Mouse (Mus musculus) embryonic stem cell, embryonic (primary cell): Measurements from ENCODE around the gene Eml4.

Experiments
- CTCF ChIA-PET, 4 experiments: fragments of 300-600 bp in 2 of 4; fragments of 350-600 bp in 2 of 4; sonication (Branson Sonifier 250); formaldehyde crosslinking; loops; one replicate each; lab custom pipeline; 2022; ENCODE audit warnings: inconsistent platforms in 2 of 4; lab: Charles Lee
- POLR2A ChIA-PET, 4 experiments: fragments of 300-600 bp in 2 of 4; fragments of 350-600 bp in 2 of 4; sonication (Branson Sonifier 250); formaldehyde crosslinking; loops; one replicate each; lab custom pipeline; 2022; ENCODE audit warnings: antibody characterized with exemption in 4 of 4, inconsistent platforms in 1 of 4; lab: Charles Lee

Gene Eml4

GRCm38 (mm10) chr17:83365130-83365529 is 14.4 kb downstream of the Eml4 start:
- POLR2A ChIA-PET: interaction anchor here (0.7 to 3.5 kb wide), 5 partner anchors 9 to 362 kb away, joined by 3 to 17 read pairs (median 5); no protein-coding TSS in a partner anchor
- CTCF ChIA-PET: interaction anchor here in 1 of 4 experiments (0.5 to 0.6 kb wide), 2 partner anchors 12 to 131 kb away, joined by 3 to 5 read pairs; no protein-coding TSS in a partner anchor

- POLR2A ChIA-PET: interaction anchor here in 2 of 4 experiments (0.7 to 3.5 kb wide), 4 partner anchors 8 to 93 kb away, joined by 3 to 17 read pairs (median 5); no protein-coding TSS in a partner anchor
- CTCF ChIA-PET: interaction anchor here in 1 of 4 experiments (0.5 to 0.6 kb wide), 2 partner anchors 12 to 132 kb away, joined by 3 to 5 read pairs; no protein-coding TSS in a partner anchor
Measured at GRCm38 (mm10) chr17:83365614-83366355, 15.1 kb downstream of the Eml4 start.

DNA sequence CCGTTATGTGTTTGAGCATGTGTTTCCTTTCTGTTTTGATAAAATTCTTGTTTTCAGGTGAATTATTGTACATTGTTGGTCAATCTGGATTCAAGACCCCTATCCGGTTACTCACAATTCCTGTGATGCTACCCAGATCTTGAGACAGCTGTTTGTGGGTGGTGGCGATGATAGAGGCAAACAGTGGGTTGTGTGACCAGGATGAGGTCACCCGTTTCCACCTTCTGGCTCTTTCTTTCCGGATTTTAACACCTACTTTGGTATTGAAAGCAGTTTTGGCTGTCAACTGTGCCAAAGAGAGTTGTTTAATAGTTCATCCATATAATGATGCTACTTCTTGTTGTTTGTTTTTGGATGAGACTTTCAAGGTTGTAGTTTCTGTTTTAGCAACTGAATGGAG is 16.7 kb downstream of the Eml4 start:
- POLR2A ChIA-PET: interaction anchor here in 1 of 4 experiments (3.5 kb wide), 1 partner anchor 10 kb away, joined by 17 read pairs; no protein-coding TSS in a partner anchor
- CTCF ChIA-PET: no interaction called here

- POLR2A ChIA-PET: interaction anchor here in 1 of 4 experiments (0.9 to 1.2 kb wide), 2 partner anchors 13 to 52 kb away, joined by 3 to 4 read pairs; no protein-coding TSS in a partner anchor
Measured at GRCm38 (mm10) chr17:83374123-83374522, 23.4 kb downstream of the Eml4 start.

DNA sequence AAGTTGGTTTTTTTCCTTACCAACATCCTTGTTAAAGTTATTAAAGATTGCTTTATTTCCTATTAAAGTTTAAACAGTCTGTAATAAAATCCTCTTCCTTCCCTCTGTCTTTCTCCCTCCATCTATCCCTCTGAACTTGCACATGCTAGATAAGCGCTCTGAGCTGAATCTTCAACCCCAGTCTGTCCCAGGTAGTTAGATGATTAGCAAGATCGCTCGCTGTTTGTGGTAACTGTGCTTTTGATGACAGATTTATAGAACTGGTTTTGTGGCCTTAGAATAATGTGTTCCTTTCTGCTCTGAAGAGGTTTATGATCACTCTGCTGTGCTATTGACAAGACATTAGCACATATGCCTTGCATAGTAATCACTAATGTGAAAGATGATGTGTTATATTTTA is 25.1 kb downstream of the Eml4 start:
- ChIA-PET CTCF (interaction anchor here in 1 of 4 experiments (0.6 kb wide), 1 partner anchor 69 kb away, joined by 4 read pairs; no protein-coding TSS in a partner anchor), POLR2A (interaction anchor here in 1 of 4 experiments (0.7 kb wide), 1 partner anchor 16 kb away, joined by 4 read pairs; no protein-coding TSS in a partner anchor)

More at GRCm38 (mm10) chr17:83374123-83374522, 23.4 kb downstream of the Eml4 start:
- CTCF ChIA-PET: interaction anchor here in 1 of 4 experiments (0.6 kb wide), 1 partner anchor 1929 kb away, joined by 7 read pairs; no protein-coding TSS in a partner anchor

- CTCF ChIA-PET: no interaction called here
- POLR2A ChIA-PET: interaction anchor here in 2 of 4 experiments (0.6 to 3.3 kb wide), 3 partner anchors 10 to 425 kb away, joined by 3 to 17 read pairs (median 11); no protein-coding TSS in a partner anchor
Measured at GRCm38 (mm10) chr17:83376801-83377200, 26.1 kb downstream of the Eml4 start.

GRCm38 (mm10) chr17:83377755-83378443 is 27.2 kb downstream of the Eml4 start:
- POLR2A ChIA-PET: interaction anchor here in 1 of 4 experiments (0.6 to 3.3 kb wide), 8 partner anchors 11 to 267 kb away, joined by 3 to 17 read pairs (median 4); no protein-coding TSS in a partner anchor
- CTCF ChIA-PET: interaction anchor here in 1 of 4 experiments (0.6 to 0.7 kb wide), 2 partner anchors 12 to 148 kb away, joined by 3 read pairs; no protein-coding TSS in a partner anchor

DNA sequence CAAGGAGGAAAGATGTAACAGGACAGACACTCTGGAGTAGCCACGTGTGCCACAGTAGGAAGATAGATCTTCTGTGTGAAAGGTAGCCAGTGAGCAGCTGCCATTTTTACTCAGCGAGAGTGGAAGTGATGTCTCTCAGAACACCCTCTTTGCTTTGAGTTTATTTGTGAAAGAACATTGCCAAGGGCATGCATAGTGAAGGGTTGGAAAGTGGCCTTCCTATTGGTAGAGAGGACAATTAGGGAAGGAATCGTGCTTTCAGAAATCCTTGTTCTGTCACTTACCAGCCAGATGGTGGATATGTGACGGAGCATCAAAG is 27.7 kb downstream of the Eml4 start:
- POLR2A ChIA-PET: interaction anchor here in 1 of 4 experiments (1.1 to 3.3 kb wide), 6 partner anchors 11 to 103 kb away, joined by 3 to 17 read pairs (median 4); no protein-coding TSS in a partner anchor
- CTCF ChIA-PET: interaction anchor here in 1 of 4 experiments (0.6 kb wide), 1 partner anchor 148 kb away, joined by 3 read pairs; no protein-coding TSS in a partner anchor

DNA sequence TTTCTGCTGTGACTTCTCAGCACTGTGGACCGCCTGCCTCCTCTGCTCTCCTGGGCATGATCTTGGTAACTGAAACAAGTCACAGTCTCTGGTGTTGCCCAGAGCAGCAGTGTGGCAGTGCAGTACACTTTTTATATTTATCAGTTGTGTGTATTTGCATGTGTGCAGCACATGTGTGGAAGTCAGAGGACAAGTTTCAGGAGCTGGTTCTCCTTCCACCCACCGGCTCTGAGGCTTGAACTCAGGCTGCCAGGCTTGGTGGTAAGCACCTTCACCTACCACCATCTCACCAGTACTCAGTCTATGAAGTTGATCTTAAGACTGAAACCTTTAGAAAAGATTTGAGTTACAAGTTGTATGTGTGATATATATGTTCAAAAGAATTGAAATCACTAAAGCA is 28.6 kb downstream of the Eml4 start:
- CTCF ChIA-PET: no interaction called here
- POLR2A ChIA-PET: interaction anchor here in 1 of 4 experiments (1.1 to 3.3 kb wide), 5 partner anchors 12 to 29 kb away, joined by 3 to 17 read pairs (median 4); no protein-coding TSS in a partner anchor

GRCm38 (mm10) chr17:83379791-83380190 is 29.1 kb downstream of the Eml4 start:
- ChIA-PET CTCF (no interaction called here), POLR2A (interaction anchor here in 1 of 4 experiments (0.9 to 3.3 kb wide), 5 partner anchors 13 to 28 kb away, joined by 3 to 11 read pairs (median 4); no protein-coding TSS in a partner anchor)

GRCm38 (mm10) chr17:83382752-83383151 is 32.0 kb downstream of the Eml4 start:
- POLR2A ChIA-PET: interaction anchor here in 1 of 4 experiments (1.9 kb wide), 1 partner anchor 11 kb away, joined by 6 read pairs; no protein-coding TSS in a partner anchor
- CTCF ChIA-PET: no interaction called here

- POLR2A ChIA-PET: interaction anchor here in 1 of 4 experiments (0.6 to 1.0 kb wide), 2 partner anchors 125 to 138 kb away, joined by 3 read pairs; no protein-coding TSS in a partner anchor
- CTCF ChIA-PET: interaction anchor here in 1 of 4 experiments (0.6 kb wide), 1 partner anchor 119 kb away, joined by 4 read pairs; no protein-coding TSS in a partner anchor
Measured at GRCm38 (mm10) chr17:83384981-83385380, 34.2 kb downstream of the Eml4 start.

DNA sequence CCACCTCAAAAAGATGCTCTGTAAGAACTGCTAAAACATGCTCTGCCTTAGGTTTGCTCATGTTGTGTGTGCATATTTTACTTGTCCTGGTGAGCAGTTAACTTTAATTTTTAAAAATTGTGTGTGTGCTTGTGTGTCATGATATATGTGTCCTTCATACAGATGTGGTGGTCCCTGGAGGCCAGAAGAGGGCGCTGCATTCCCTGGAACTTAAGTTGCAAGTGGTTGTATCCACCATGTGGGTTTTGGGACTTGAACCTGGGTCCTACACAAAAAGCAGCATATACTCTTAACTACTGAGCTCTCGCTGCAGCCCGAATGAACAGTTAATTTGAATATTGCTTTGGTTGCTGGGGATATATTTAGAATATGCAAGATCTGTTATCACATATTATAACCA is 36.4 kb downstream of the Eml4 start:
- ChIA-PET POLR2A (interaction anchor here in 1 of 4 experiments (1.0 kb wide), 1 partner anchor 20 kb away, joined by 3 read pairs; no protein-coding TSS in a partner anchor), CTCF (interaction anchor here in 2 of 4 experiments (0.6 to 1.6 kb wide), 2 partner anchors 8 to 136 kb away, joined by 3 to 4 read pairs; no protein-coding TSS in a partner anchor)

DNA sequence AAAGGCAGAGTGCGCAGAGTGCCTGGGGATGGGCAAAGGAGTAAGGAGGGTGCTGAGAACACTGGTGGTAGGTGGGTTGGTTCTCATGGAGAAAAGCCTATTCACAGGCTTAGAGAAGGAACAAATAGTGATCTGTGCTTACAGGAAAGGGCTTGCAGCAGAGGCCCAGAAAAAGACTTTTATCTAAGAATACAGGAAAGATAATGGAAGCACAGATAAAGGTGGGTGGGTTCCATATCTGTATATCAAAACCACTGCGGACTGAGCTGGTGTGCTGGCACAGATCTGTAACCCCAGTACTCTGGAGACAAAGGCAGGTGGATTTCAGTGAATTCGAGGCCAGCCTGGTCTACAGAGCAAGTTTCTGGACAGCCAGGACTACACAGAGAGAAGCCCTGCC is 43.3 kb downstream of the Eml4 start:
- ChIA-PET POLR2A (interaction anchor here in 1 of 4 experiments (0.7 to 2.4 kb wide), 4 partner anchors 11 to 335 kb away, joined by 3 to 6 read pairs (median 4); no protein-coding TSS in a partner anchor), CTCF (no interaction called here)

DNA sequence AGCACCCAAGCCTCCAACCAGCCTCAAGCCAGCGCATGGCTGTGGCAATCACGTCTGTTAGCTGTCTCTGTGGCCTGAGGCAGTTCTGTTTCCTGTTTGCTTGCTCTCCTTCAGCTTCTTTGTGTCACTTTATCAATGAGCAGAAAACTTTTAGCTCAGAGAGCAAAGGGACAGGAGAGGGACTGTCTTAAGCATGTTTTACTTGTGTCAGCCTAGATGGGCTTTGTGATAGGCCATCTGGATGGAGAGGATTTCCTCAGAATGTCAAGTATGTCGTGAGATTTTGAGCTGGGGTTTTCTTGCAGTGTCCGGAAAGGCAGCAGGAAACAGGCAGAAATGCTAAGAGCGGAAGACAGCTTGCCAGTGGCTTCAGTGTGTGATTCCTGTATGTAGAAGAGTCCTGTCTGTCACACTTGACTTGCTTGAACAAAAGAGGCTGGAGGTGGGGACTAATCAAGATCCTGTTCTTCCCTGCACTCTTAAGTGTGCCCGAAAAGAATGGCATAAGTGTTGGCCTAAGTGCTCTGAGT is 46.9 kb downstream of the Eml4 start:
- CTCF ChIA-PET: interaction anchor here in 1 of 4 experiments (0.6 kb wide), 1 partner anchor 90 kb away, joined by 4 read pairs; no protein-coding TSS in a partner anchor
- POLR2A ChIA-PET: interaction anchor here in 2 of 4 experiments (1.2 to 2.8 kb wide), 3 partner anchors 10 to 28 kb away, joined by 3 to 9 read pairs (median 3); no protein-coding TSS in a partner anchor

DNA sequence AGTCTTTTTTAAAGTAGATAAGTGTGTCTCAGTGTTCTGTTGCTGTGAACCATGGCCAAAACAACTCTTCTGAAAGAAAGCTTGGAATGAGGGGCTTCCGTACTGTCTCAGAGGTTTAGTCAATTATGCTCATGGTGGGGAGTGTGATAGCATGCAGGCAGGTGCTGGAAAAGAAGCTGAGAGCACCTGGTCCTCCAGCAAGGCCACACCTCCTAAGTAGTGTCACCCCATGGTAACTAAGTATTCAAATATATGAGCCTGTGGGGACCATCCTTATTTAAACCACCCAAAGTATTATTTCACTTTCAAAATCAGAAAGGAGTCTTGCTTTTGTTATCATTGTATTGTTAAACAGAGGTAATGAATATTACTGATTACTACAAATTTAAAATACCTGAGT is 48.0 kb downstream of the Eml4 start:
- POLR2A ChIA-PET: no interaction called here
- CTCF ChIA-PET: no interaction called here

GRCm38 (mm10) chr17:83430607-83431006 is 79.9 kb downstream of the Eml4 start:
- CTCF ChIA-PET: interaction anchor here in 1 of 4 experiments (1.4 kb wide), 1 partner anchor 13 kb away, joined by 4 read pairs; no protein-coding TSS in a partner anchor
- POLR2A ChIA-PET: interaction anchor here in 3 of 4 experiments (0.7 to 2.1 kb wide), 6 partner anchors 9 to 122 kb away, joined by 3 to 8 read pairs (median 4); no protein-coding TSS in a partner anchor
